Mouse (Mus musculus): ENCODE measurements at regions not wholly inside any gene's neighbourhood (a gene's known extent, or its start where the extent isn't known, plus 50 kb on each side); places are given as distances from the start of the nearest gene placed in this dataset.

GRCm38 (mm10) chr17:9777165-9777564 lies 107.6 kb upstream of the Pabpc6 start:
- TF ChIP-seq TCF12 (IDR thresholded peaks at IDR 0.05; ENCODE audit: low read depth, low read length): no peak
- no peak for TF ChIP-seq EP300 (IDR thresholded peaks at IDR 0.05; ENCODE audit: low read length)
- TF ChIP-seq CTCF (conservative IDR thresholded peaks at IDR 0.05 in 1 of 2, IDR thresholded peaks at IDR 0.05 in 1 of 2; ENCODE audit: low read depth in 2 of 2, low read length in 2 of 2): no peak
- no peak for TF ChIP-seq NELFE (IDR thresholded peaks at IDR 0.05; ENCODE audit: low read depth, low read length)
- TF ChIP-seq POLR2A (IDR thresholded peaks at IDR 0.05; ENCODE audit: low read depth, low read length): no peak
- no peak for TF ChIP-seq RAD21 (IDR thresholded peaks at IDR 0.05; ENCODE audit: low read depth, low read length)
- no peak for TF ChIP-seq MYC (IDR thresholded peaks at IDR 0.05; ENCODE audit: low read depth, low read length)
- no peak for TF ChIP-seq ZKSCAN1 (IDR thresholded peaks at IDR 0.05; ENCODE audit: borderline replicate concordance, low read depth, low read length)
- TF ChIP-seq MAX (IDR thresholded peaks at IDR 0.05; ENCODE audit: low read length): no peak
- no peak for TF ChIP-seq USF1 (IDR thresholded peaks at IDR 0.05; ENCODE audit: low read depth, low read length)
- no peak for TF ChIP-seq ELF1 (IDR thresholded peaks at IDR 0.05; ENCODE audit: low read depth, low read length)
- TF ChIP-seq JUN (IDR thresholded peaks at IDR 0.05; ENCODE audit: insufficient read depth, low read depth, low read length): no peak
- no peak for TF ChIP-seq JUND (conservative IDR thresholded peaks at IDR 0.05; ENCODE audit: low read depth, low read length)
